Mouse (Mus musculus): ENCODE data around the gene Ube2b. TPM values are rescaled to one million over a fixed set of nuclear protein-coding genes. Genes with fewer than 3 reads are reported as not detected.

Ube2b gene
- polyA plus RNA-seq, 1 experiment, result 197 TPM

GRCm38 (mm10) chr11:51957760-51958159 lies 42.8 kb downstream of the Ube2b start:
- Histone ChIP-seq H3K36me3 (ENCODE audit: control insufficient read depth, insufficient read depth, low read length, poor library complexity, severe bottlenecking) (no peaks in the 10 kb centered on the region), H3K4me3 (ENCODE audit: low read depth, low read length) (no peak overlapping the region), H3K27me3 (ENCODE audit: control insufficient read depth, insufficient read depth, low read length, poor library complexity, severe bottlenecking) (peaks cover 2% of the 10 kb centered on the region; the same call in 1 of the 2 replicates), H3K4me1 (ENCODE audit: control insufficient read depth, insufficient read depth, low read length) (no peaks in the 10 kb centered on the region), H3K9me3 (replicated peaks; ENCODE audit: control insufficient read depth, insufficient read depth, low read length, poor library complexity, severe bottlenecking) (no peaks in the 10 kb centered on the region), H3K27ac (ENCODE audit: insufficient read depth, low read length) (no peak overlapping the region), H3K9ac (ENCODE audit: low read depth, poor library complexity, severe bottlenecking) (no peak overlapping the region)
- no peak for TF ChIP-seq EP300 (IDR thresholded peaks at IDR 0.05; ENCODE audit: insufficient read depth, low read depth, low read length)
- TF ChIP-seq CTCF (IDR thresholded peaks at IDR 0.05; ENCODE audit: low read depth, low read length), result no peak
- no peak for TF ChIP-seq POLR2A (IDR thresholded peaks at IDR 0.05; ENCODE audit: insufficient read depth, low read length)

- H3K9me3 ChIP-seq (replicated peaks; ENCODE audit: control insufficient read depth, insufficient read depth, low read length, poor library complexity, severe bottlenecking), result no peaks in the 10 kb centered on the region
- TF ChIP-seq POLR2A (IDR thresholded peaks at IDR 0.05; ENCODE audit: insufficient read depth, low read length) (no peak), EP300 (IDR thresholded peaks at IDR 0.05; ENCODE audit: insufficient read depth, low read depth, low read length) (no peak), CTCF (IDR thresholded peaks at IDR 0.05; ENCODE audit: low read depth, low read length) (no peak)
- H3K9ac ChIP-seq (ENCODE audit: low read depth, poor library complexity, severe bottlenecking), result no peak overlapping the region
- H3K36me3 ChIP-seq (ENCODE audit: control insufficient read depth, insufficient read depth, low read length, poor library complexity, severe bottlenecking), result no peaks in the 10 kb centered on the region
- no peak overlapping the region for H3K27ac ChIP-seq (ENCODE audit: insufficient read depth, low read length)
- H3K4me1 ChIP-seq (ENCODE audit: control insufficient read depth, insufficient read depth, low read length), result no peaks in the 10 kb centered on the region
- no peak overlapping the region for H3K4me3 ChIP-seq (ENCODE audit: low read depth, low read length)
- peaks cover 2% of the 10 kb centered on the region; the same call in 1 of the 2 replicates for H3K27me3 ChIP-seq (ENCODE audit: control insufficient read depth, insufficient read depth, low read length, poor library complexity, severe bottlenecking)
Measured at GRCm38 (mm10) chr11:51956112-51956511, 44.5 kb downstream of the Ube2b start.

GRCm38 (mm10) chr11:51951861-51952420 lies 48.6 kb downstream of the Ube2b start:
- TF ChIP-seq POLR2A (IDR thresholded peaks at IDR 0.05; ENCODE audit: insufficient read depth, low read length) (no peak), EP300 (IDR thresholded peaks at IDR 0.05; ENCODE audit: insufficient read depth, low read depth, low read length) (no peak), CTCF (IDR thresholded peaks at IDR 0.05; ENCODE audit: low read depth, low read length) (no peak)
- Histone ChIP-seq H3K9me3 (replicated peaks; ENCODE audit: control insufficient read depth, insufficient read depth, low read length, poor library complexity, severe bottlenecking) (no peaks in the 10 kb centered on the region), H3K9ac (ENCODE audit: low read depth, poor library complexity, severe bottlenecking) (no peak overlapping the region), H3K4me1 (ENCODE audit: control insufficient read depth, insufficient read depth, low read length) (no peaks in the 10 kb centered on the region), H3K36me3 (ENCODE audit: control insufficient read depth, insufficient read depth, low read length, poor library complexity, severe bottlenecking) (no peaks in the 10 kb centered on the region), H3K4me3 (ENCODE audit: low read depth, low read length) (no peak overlapping the region), H3K27me3 (ENCODE audit: control insufficient read depth, insufficient read depth, low read length, poor library complexity, severe bottlenecking) (peaks cover 2% of the 10 kb centered on the region; the same call in 1 of the 2 replicates), H3K27ac (ENCODE audit: insufficient read depth, low read length) (no peak overlapping the region)

- Histone ChIP-seq H3K9ac (ENCODE audit: low read depth, poor library complexity, severe bottlenecking) (no peak overlapping the region), H3K36me3 (ENCODE audit: control insufficient read depth, insufficient read depth, low read length, poor library complexity, severe bottlenecking) (no peaks in the 10 kb centered on the region), H3K27me3 (ENCODE audit: control insufficient read depth, insufficient read depth, low read length, poor library complexity, severe bottlenecking) (no peaks in the 10 kb centered on the region), H3K9me3 (replicated peaks; ENCODE audit: control insufficient read depth, insufficient read depth, low read length, poor library complexity, severe bottlenecking) (no peaks in the 10 kb centered on the region), H3K4me1 (ENCODE audit: control insufficient read depth, insufficient read depth, low read length) (no peaks in the 10 kb centered on the region), H3K4me3 (ENCODE audit: low read depth, low read length) (no peak overlapping the region), H3K27ac (ENCODE audit: insufficient read depth, low read length) (no peak overlapping the region)
- no peak for TF ChIP-seq CTCF (IDR thresholded peaks at IDR 0.05; ENCODE audit: low read depth, low read length)
- no peak for TF ChIP-seq EP300 (IDR thresholded peaks at IDR 0.05; ENCODE audit: insufficient read depth, low read depth, low read length)
- no peak for TF ChIP-seq POLR2A (IDR thresholded peaks at IDR 0.05; ENCODE audit: insufficient read depth, low read length)
Measured at GRCm38 (mm10) chr11:51949919-51950318, 50.6 kb downstream of the Ube2b start.

GRCm38 (mm10) chr11:51949155-51949840 lies 51.3 kb downstream of the Ube2b start:
- Histone ChIP-seq H3K27me3 (ENCODE audit: control insufficient read depth, insufficient read depth, low read length, poor library complexity, severe bottlenecking) (no peaks in the 10 kb centered on the region), H3K4me1 (ENCODE audit: control insufficient read depth, insufficient read depth, low read length) (no peaks in the 10 kb centered on the region), H3K9ac (ENCODE audit: low read depth, poor library complexity, severe bottlenecking) (no peak overlapping the region), H3K9me3 (replicated peaks; ENCODE audit: control insufficient read depth, insufficient read depth, low read length, poor library complexity, severe bottlenecking) (no peaks in the 10 kb centered on the region), H3K27ac (ENCODE audit: insufficient read depth, low read length) (no peak overlapping the region), H3K36me3 (ENCODE audit: control insufficient read depth, insufficient read depth, low read length, poor library complexity, severe bottlenecking) (no peaks in the 10 kb centered on the region), H3K4me3 (ENCODE audit: low read depth, low read length) (no peak overlapping the region)
- TF ChIP-seq EP300 (IDR thresholded peaks at IDR 0.05; ENCODE audit: insufficient read depth, low read depth, low read length) (no peak), CTCF (IDR thresholded peaks at IDR 0.05; ENCODE audit: low read depth, low read length) (no peak), POLR2A (IDR thresholded peaks at IDR 0.05; ENCODE audit: insufficient read depth, low read length) (no peak)

GRCm38 (mm10) chr11:51946144-51946543 lies 54.4 kb downstream of the Ube2b start:
- no peaks in the 10 kb centered on the region for H3K36me3 ChIP-seq (ENCODE audit: control insufficient read depth, insufficient read depth, low read length, poor library complexity, severe bottlenecking)
- no peaks in the 10 kb centered on the region for H3K4me1 ChIP-seq (ENCODE audit: control insufficient read depth, insufficient read depth, low read length)
- no peak overlapping the region for H3K27ac ChIP-seq (ENCODE audit: insufficient read depth, low read length)
- H3K9me3 ChIP-seq (replicated peaks; ENCODE audit: control insufficient read depth, insufficient read depth, low read length, poor library complexity, severe bottlenecking), result no peaks in the 10 kb centered on the region
- TF ChIP-seq CTCF (IDR thresholded peaks at IDR 0.05; ENCODE audit: low read depth, low read length), result no peak
- no peak for TF ChIP-seq POLR2A (IDR thresholded peaks at IDR 0.05; ENCODE audit: insufficient read depth, low read length)
- TF ChIP-seq EP300 (IDR thresholded peaks at IDR 0.05; ENCODE audit: insufficient read depth, low read depth, low read length), result no peak
- no peak overlapping the region for H3K4me3 ChIP-seq (ENCODE audit: low read depth, low read length)
- no peaks in the 10 kb centered on the region for H3K27me3 ChIP-seq (ENCODE audit: control insufficient read depth, insufficient read depth, low read length, poor library complexity, severe bottlenecking)
- H3K9ac ChIP-seq (ENCODE audit: low read depth, poor library complexity, severe bottlenecking), result no peak overlapping the region
